Mouse (Mus musculus): ENCODE results near the gene Khk. TPM values are rescaled to one million over a fixed set of nuclear protein-coding genes. Genes with fewer than 3 reads are reported as not detected.

Khk gene
- polyA plus RNA-seq, 1 experiment from 2014 or later: 17.4 TPM

DNA sequence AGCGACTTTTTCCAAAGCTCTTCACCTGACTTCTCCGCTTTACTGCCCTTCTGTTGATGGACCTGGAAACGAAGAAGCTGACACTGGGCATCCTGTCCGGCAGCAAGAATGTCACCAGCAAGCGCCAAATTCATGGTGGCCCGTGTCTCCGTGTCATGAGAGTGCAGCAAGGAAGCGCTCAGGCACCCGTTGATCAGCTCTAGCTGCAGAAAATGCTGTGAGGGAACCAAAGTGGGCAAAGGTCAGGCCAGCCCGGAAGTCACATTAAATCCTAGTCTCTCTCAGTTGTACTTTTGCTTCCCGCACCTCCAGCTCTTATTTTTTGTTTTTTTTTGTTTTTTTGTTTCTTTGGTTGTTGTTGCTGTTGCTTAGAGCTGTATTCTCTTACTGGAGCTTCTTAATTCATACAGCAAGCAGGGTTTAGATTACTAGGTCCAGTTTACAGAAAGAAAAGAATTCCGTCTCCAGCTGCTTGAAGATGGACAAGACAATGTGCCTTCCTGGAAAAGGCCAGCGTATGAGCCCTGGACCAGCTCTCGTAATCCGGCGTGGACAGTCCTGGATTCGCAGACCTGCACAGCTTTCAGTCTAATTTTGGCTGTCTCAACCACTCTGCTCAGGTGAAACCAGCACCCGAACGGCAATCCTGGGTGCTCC, 38.1 kb downstream of the Khk start:
- 27% methylated on average over 19 of the region's 19 CpGs for WGBS
- peak overlapping the region; percentile 86 for H3K4me3 ChIP-seq

DNA sequence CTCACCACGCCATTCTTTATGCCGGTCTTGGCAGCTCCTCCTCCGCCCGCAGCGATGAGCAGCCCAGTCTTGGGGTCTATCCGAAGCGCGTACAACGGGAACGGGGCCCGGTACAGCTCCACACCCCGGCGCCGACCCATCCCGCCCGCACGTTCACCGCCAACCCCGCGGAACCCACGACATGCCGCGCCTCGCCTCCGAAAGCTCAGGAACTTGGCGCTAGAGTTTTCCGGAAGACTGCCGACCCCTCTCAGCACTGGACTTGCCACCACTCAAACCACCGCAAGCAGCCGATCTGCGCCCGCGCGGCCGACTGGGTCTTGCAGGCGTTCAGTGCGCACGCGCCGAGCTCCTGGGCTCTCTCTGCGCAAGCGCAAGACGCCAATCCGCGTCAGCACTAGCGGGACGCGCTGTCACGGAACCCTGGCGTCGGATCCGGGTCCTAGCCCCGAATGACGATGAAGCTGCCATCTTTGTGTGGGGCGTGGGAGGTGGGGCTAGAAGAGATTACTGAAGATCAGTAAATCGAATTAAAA, 38.8 kb downstream of the Khk start, which contains the start of gene Preb:
Gene Preb (minus strand): TSS at position 396 of the 536 bp plus-strand sequence.
- H3K27ac ChIP-seq: peak within 1 kb of the TSS; percentile 91
- peak within 1 kb of the TSS; percentile 92 for H3K9ac ChIP-seq
- peak; percentile 92 for ATAC-seq (ENCODE audit: insufficient number of reproducible peaks, insufficient read depth, low FRiP score, low TSS enrichment, low read depth)
- H3K9me3 ChIP-seq: no peaks in the 10 kb centered on the region
- peak within 1 kb of the TSS; percentile 86 for H3K4me3 ChIP-seq
- H3K4me1 ChIP-seq: peaks cover 19% of the 10 kb centered on the region
- H3K27me3 ChIP-seq: no peaks in the 10 kb centered on the region
- 1% methylated on average over 56 of the region's 56 CpGs for WGBS
- H3K4me2 ChIP-seq: peak within 1 kb of the TSS; percentile 86
- peaks cover 29% of the 10 kb centered on the region for H3K36me3 ChIP-seq

More for the DNA sequence above, 38.1 kb downstream of the Khk start:
- peaks cover 36% of the 10 kb centered on the region for H3K36me3 ChIP-seq
- no peak for ATAC-seq (ENCODE audit: insufficient number of reproducible peaks, insufficient read depth, low FRiP score, low TSS enrichment, low read depth)
- no peaks in the 10 kb centered on the region for H3K9me3 ChIP-seq
- H3K4me1 ChIP-seq: peaks cover 19% of the 10 kb centered on the region
- H3K27ac ChIP-seq: peak overlapping the region; percentile 91
- H3K4me2 ChIP-seq: peak overlapping the region; percentile 86
- H3K27me3 ChIP-seq: no peaks in the 10 kb centered on the region
- H3K9ac ChIP-seq: peak overlapping the region; percentile 92

DNA sequence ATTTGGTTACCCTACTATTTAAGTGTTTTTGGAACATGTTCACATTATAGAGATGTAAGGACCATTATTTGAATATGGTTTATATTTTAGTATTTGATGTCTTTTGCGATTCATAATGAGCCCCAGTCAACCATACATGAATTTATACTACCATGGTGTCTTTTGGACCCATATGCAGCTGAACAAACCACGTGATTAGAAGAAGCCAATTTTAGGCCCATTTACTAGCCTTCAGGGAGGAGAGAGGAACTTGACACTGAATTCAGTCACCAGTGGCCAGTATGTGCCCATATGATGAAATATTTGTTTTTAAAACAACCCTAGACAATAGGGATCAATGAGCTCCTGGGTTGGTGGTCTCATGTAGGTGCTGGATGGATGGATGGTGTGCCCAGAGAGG, 39.6 kb downstream of the Khk start:
- WGBS: 91% methylated on average over 2 of the region's 2 CpGs
- H3K9me3 ChIP-seq: no peaks in the 10 kb centered on the region
- peak overlapping the region; percentile 86; the same call in 1 of the 2 replicates for H3K4me3 ChIP-seq
- peak overlapping the region; percentile 86 for H3K4me2 ChIP-seq
- H3K27me3 ChIP-seq: no peaks in the 10 kb centered on the region
- ATAC-seq (ENCODE audit: insufficient number of reproducible peaks, insufficient read depth, low FRiP score, low TSS enrichment, low read depth): no peak
- H3K36me3 ChIP-seq: peaks cover 21% of the 10 kb centered on the region
- H3K27ac ChIP-seq: 0 out of 2 replicates have a peak overlapping the region, but pooled peaks have one; percentile 48
- H3K9ac ChIP-seq: peak overlapping the region; percentile 92
- H3K4me1 ChIP-seq: peaks cover 19% of the 10 kb centered on the region

DNA sequence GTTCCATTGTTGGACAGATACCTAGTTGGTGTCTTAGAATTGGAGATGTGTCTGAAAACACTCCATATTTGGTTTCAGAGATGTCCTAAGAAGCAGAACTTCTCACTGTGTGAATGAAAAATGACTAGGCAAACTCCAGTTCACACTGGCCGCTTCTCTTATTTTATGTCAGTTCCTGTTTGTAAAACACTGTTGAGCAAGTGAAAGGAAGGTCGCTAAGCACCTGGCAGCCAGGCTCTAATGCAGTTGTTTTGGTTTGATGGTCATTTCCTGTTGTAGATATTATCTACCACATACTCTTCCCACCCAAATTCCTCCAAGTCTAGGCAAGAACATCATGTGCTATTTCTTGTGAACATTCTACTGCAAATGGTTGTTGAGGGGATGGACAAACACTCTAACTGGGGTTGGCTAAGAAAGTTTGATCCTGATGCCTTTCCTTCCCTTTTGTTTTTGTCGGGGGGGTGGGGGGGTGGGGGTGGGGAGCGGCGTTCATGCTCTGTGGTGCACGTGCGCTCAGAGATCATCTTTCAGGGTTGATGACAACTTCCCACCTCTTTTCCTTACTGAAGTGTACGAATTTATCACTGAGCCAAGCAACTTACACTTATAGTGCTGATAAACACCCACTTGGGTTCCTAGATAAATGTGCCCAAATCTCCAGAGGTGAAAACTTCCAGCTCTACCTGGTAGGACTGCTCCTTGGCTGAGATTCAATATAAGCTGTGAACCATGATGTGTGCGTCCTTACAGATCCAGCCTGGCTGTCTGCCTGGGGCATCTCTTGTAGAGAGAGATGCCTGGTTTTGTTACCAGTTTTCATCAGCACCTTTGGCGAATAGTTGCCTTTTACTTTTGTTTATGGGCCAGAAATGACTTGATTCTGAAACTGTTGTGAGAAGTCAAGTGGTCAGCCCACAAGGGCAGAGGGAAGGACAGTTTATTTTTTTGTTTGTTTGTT, 40.6 kb downstream of the Khk start:
- H3K9ac ChIP-seq: no peak overlapping the region
- H3K4me1 ChIP-seq: peaks cover 19% of the 10 kb centered on the region
- peaks cover 18% of the 10 kb centered on the region for H3K36me3 ChIP-seq
- no peak overlapping the region for H3K27ac ChIP-seq
- no peak overlapping the region for H3K4me3 ChIP-seq
- WGBS: 77% methylated on average over 10 of the region's 10 CpGs
- ATAC-seq (ENCODE audit: insufficient number of reproducible peaks, insufficient read depth, low FRiP score, low TSS enrichment, low read depth): no peak
- H3K4me2 ChIP-seq: no peak overlapping the region
- H3K9me3 ChIP-seq: no peaks in the 10 kb centered on the region
- no peaks in the 10 kb centered on the region for H3K27me3 ChIP-seq

DNA sequence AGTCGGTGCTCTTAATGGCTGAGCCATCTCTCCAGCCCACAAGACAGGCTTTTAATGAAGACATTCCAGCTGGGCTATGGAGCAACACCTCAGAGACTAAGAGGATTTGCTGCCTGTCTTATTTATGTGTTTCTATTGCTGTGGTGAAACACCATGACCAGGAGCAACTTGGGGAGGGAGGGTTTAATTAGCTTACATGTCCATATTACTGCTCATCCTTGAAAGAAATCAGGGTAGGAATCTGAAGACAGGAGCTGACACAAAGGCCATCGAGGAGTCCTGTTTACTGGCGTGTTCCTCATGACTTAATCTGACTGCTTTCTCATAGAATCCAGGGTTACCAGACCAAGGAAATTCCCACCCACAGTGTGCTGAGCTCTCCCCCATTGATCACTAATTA, 42.7 kb downstream of the Khk start:
- ATAC-seq (ENCODE audit: insufficient number of reproducible peaks, insufficient read depth, low FRiP score, low TSS enrichment, low read depth): no peak
- 78% methylated on average over 3 of the region's 3 CpGs for WGBS
- H3K4me3 ChIP-seq: no peak overlapping the region

DNA sequence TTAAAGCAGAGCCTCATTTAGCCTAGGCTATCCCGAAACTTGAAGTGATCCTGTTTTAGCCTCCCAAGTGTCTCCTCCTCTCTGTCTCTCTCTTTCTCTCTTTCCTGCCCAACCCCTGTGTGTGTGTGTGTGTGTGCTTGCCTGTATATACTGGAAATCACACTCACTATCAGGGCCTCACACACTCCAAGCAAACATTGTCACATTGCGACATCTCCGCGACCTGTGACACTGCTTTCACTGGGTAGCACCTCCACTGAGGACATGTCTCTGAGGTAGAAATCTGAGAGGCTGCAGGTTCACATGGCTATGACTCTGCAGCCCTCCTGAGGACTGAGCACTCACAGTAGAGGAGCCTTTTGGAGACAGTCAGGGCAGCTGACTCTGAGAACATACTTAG, 45.0 kb downstream of the Khk start:
- no peak overlapping the region for H3K4me3 ChIP-seq
- H3K27me3 ChIP-seq: no peaks in the 10 kb centered on the region
- whole genome bisulfite sequencing: 95% methylated on average over 4 of the region's 4 CpGs
- no peak overlapping the region for H3K9ac ChIP-seq
- H3K27ac ChIP-seq: no peak overlapping the region
- H3K9me3 ChIP-seq: no peaks in the 10 kb centered on the region
- no peak overlapping the region for H3K4me2 ChIP-seq
- H3K36me3 ChIP-seq: no peaks in the 10 kb centered on the region
- no peaks in the 10 kb centered on the region for H3K4me1 ChIP-seq
- ATAC-seq (ENCODE audit: insufficient number of reproducible peaks, insufficient read depth, low FRiP score, low TSS enrichment, low read depth): no peak

More for the DNA sequence above, 42.7 kb downstream of the Khk start:
- no peak overlapping the region for H3K27ac ChIP-seq
- H3K36me3 ChIP-seq: 0 out of 2 replicates have a peak, but pooled peaks cover under 1% of the 10 kb centered on the region
- no peak overlapping the region for H3K4me2 ChIP-seq
- no peak overlapping the region for H3K9ac ChIP-seq
- no peaks in the 10 kb centered on the region for H3K27me3 ChIP-seq
- no peaks in the 10 kb centered on the region for H3K9me3 ChIP-seq
- H3K4me1 ChIP-seq: peaks cover 5% of the 10 kb centered on the region

DNA sequence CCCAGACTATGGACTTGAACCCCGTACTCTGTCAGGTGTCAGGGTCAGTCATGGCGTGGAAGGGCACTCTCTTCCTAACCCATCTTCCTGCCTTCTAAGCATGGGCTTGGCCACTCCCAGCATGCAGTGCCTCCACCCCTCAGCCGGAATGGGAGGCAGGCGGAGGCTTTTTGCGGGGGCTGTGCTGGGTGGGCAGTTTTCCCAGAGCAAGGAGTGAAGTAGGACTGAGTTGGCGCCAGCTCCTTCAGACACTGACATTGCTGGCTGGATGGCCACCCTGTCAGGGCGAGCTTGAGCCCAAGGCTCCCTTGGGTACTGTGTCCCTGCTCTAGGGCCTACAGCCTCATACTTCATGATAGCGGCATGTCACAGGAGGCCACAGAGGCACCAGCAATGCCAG, 47.2 kb downstream of the Khk start, which contains the start of gene Tcf23:
Gene Tcf23 (plus strand): TSS at position 247 of the 400 bp plus-strand sequence.
- Histone ChIP-seq H3K27me3 (no peaks in the 10 kb centered on the region), H3K9ac (no peak within 1 kb of the TSS), H3K4me2 (no peak within 1 kb of the TSS), H3K36me3 (no peaks in the 10 kb centered on the region), H3K4me1 (no peaks in the 10 kb centered on the region), H3K27ac (no peak within 1 kb of the TSS), H3K9me3 (no peaks in the 10 kb centered on the region), H3K4me3 (no peak within 1 kb of the TSS)
- no peak for ATAC-seq (ENCODE audit: insufficient number of reproducible peaks, insufficient read depth, low FRiP score, low TSS enrichment, low read depth)
- WGBS: 69% methylated on average over 8 of the region's 8 CpGs

DNA sequence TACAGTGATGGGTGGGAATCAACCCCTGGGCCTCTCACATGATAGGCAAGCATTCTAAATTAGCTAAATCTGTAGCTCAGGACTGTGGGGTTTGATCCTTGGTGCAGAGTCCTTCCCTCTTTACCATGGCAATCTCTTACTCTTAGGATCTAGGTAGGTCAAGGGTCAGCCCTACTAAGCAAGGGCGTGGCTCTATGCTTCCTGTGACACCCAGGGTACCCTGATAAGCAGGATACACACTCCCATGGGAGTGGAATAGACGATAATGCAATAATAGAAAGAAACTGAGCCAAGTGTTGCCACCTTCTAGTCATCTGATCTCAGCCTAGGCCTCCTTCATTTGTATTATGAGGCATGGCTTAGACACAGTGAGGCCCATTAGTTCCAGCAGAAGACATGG, 48.2 kb downstream of the Khk start:
- Histone ChIP-seq H3K27ac (no peak overlapping the region), H3K9ac (no peak overlapping the region), H3K4me2 (no peak overlapping the region), H3K9me3 (no peaks in the 10 kb centered on the region), H3K36me3 (no peaks in the 10 kb centered on the region), H3K4me3 (no peak overlapping the region), H3K4me1 (no peaks in the 10 kb centered on the region), H3K27me3 (no peaks in the 10 kb centered on the region)
- ATAC-seq (ENCODE audit: insufficient number of reproducible peaks, insufficient read depth, low FRiP score, low TSS enrichment, low read depth): no peak
- WGBS: 70% methylated on average over 2 of the region's 2 CpGs

DNA sequence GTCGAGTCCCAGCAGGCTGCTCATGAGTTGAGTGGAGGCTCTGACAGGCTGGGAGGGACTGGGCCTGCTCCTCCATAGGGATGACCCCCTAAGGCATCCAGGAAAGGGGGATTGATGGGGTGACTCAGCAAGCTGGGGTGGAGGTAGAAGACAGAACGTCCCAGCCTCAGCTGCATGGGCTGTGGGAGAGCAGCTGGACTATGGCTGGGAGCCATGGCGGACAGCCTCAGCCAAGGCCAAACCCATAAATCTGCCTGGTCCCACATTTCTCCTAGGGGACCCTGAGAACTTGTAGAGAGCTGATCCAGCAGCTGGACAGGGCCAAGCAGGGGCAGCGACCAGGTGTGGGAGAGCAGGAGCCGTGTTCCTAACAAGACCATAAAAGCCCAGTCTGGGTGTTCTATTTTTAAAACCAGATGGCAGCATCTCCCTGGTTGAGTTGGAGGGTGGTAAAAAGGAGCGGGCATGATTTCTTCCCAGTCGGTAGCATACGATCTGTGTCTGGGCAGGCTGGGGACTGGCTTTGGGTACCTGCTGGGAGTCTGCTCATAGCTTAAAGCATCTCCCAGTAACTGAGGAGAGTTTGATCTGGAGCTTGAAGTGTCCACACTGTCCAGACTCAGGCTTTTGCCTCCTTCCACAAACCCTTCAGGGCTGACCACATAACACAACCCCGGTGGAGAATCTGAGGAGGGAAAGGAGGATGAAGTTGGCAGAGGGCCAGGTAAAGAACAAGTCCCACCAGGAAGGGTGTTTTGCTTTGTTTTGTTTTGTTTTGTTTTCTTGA, 53.8 kb downstream of the Khk start:
- H3K4me3 ChIP-seq: no peak overlapping the region
- H3K4me2 ChIP-seq: no peak overlapping the region
- no peak overlapping the region for H3K27ac ChIP-seq
- 74% methylated on average over 9 of the region's 9 CpGs for WGBS
- no peak overlapping the region for H3K9ac ChIP-seq
- H3K9me3 ChIP-seq: no peaks in the 10 kb centered on the region
- no peaks in the 10 kb centered on the region for H3K36me3 ChIP-seq
- H3K4me1 ChIP-seq: no peaks in the 10 kb centered on the region
- ATAC-seq (ENCODE audit: insufficient number of reproducible peaks, insufficient read depth, low FRiP score, low TSS enrichment, low read depth): 0 out of 2 replicates have a peak, but pooled peaks have one; percentile 37
- no peaks in the 10 kb centered on the region for H3K27me3 ChIP-seq
